Mouse (Mus musculus) spleen, adult 2 months (tissue): ENCODE measurements around the gene Slc17a9. TPM values are rescaled to one million over a fixed set of nuclear protein-coding genes. Genes with fewer than 3 reads are reported as not detected.
A peak's percentile ranks its signal among the peaks of the same experiment; 100 is the strongest.

Source experiments
- DNase-seq, 2 experiments: peaks; one replicate each; pipeline versions ENCODE4 v3.0.0 to v3.0.0-alpha.2; 2012 to 2021; ENCODE audit warnings: low spot score in 2 of 2, low read depth in 1 of 2
- H3K27ac ChIP-seq: fragments of 200-500 bp; 2 replicates; pipeline ENCODE4 v1.5.1; 2012; ENCODE audit warnings: low read length, inconsistent platforms; ENCODE audit not compliant: insufficient read depth
- H3K27me3 ChIP-seq: fragments of 200-500 bp; 2 replicates; pipeline ENCODE4 v1.6.1; 2012; ENCODE audit warnings: mild to moderate bottlenecking, moderate library complexity, low read length, inconsistent platforms; ENCODE audit not compliant: control insufficient read depth, insufficient read depth
- H3K36me3 ChIP-seq: fragments of 200-500 bp; 2 replicates; pipeline ENCODE4 v1.6.1; 2012; ENCODE audit warnings: mild to moderate bottlenecking, low read length, inconsistent platforms; ENCODE audit not compliant: control insufficient read depth, insufficient read depth
- H3K4me1 ChIP-seq: fragments of 200-500 bp; 2 replicates; pipeline ENCODE4 v1.6.1; 2011; ENCODE audit warnings: inconsistent platforms; ENCODE audit not compliant: control insufficient read depth, insufficient read depth, insufficient read length
- H3K4me3 ChIP-seq: fragments of 200-500 bp; 2 replicates; pipeline ENCODE4 v1.5.1; 2011; ENCODE audit warnings: mild to moderate bottlenecking, inconsistent platforms; ENCODE audit not compliant: insufficient read depth, insufficient read length; ENCODE audit errors: extremely low read depth
- CTCF ChIP-seq: fragments of 200-500 bp; IDR thresholded peaks from 2 replicates; pipeline ENCODE4 v1.5.1; 2011; ENCODE audit warnings: mild to moderate bottlenecking, inconsistent platforms; ENCODE audit not compliant: insufficient read depth, insufficient read length, insufficient replicate concordance; ENCODE audit errors: extremely low read depth
- POLR2A ChIP-seq: fragments of 200-500 bp; IDR thresholded peaks from 2 replicates; pipeline ENCODE4 v1.6.1; 2011; ENCODE audit warnings: low read depth, low read length, inconsistent platforms
- WGBS: fragments of 180-500 bp; shearing (Covaris S2); methylation state at CpG from one replicate; pipeline ENCODE4 v1.1.7; 2018; 5-methylcytosine and 5-hydroxymethylcytosine counted together
- polyA plus RNA-seq: library from polyadenylated mRNA; depleted of rRNA; stranded (reverse); fragments of >200 nt; gene quantifications from 2 replicates; pipeline ENCODE4 v1.2.3, GENCODE M21; 2012

Gene Slc17a9
- polyA plus RNA-seq, 1 experiment = 43.9 TPM

GRCm38 (mm10) chr2:180689841-180690240 lies 35.2 kb upstream of the Slc17a9 start:
- peaks cover 10% of the 10 kb centered on the region; the same call in 1 of the 2 replicates for H3K4me1 ChIP-seq
- DNase-seq = no peak
- TF ChIP-seq POLR2A (no peak), CTCF (no peak)
- H3K27ac ChIP-seq = no peak overlapping the region
- WGBS = 58% methylated on average over 5 of the region's 5 CpGs
- peaks cover 31% of the 10 kb centered on the region for H3K36me3 ChIP-seq
- no peaks in the 10 kb centered on the region for H3K27me3 ChIP-seq
- no peak overlapping the region for H3K4me3 ChIP-seq

GRCm38 (mm10) chr2:180692630-180693029 lies 32.4 kb upstream of the Slc17a9 start:
- H3K4me3 ChIP-seq = no peak overlapping the region
- peaks cover 20% of the 10 kb centered on the region for H3K36me3 ChIP-seq
- 5% methylated on average over 1 of the region's 1 CpGs for WGBS
- H3K27me3 ChIP-seq = no peaks in the 10 kb centered on the region
- H3K27ac ChIP-seq = no peak overlapping the region
- TF ChIP-seq POLR2A (no peak), CTCF (no peak)
- peaks cover 18% of the 10 kb centered on the region for H3K4me1 ChIP-seq
- no peak for DNase-seq

- Histone ChIP-seq H3K4me3 (no peak overlapping the region), H3K27ac (no peak overlapping the region), H3K4me1 (peaks cover 18% of the 10 kb centered on the region), H3K27me3 (no peaks in the 10 kb centered on the region), H3K36me3 (peaks cover 3% of the 10 kb centered on the region; the same call in 1 of the 2 replicates)
- no peak for DNase-seq
- WGBS = 20% methylated on average over 2 of the region's 2 CpGs
- TF ChIP-seq POLR2A (no peak), CTCF (no peak)
Measured at GRCm38 (mm10) chr2:180695176-180695575, 29.9 kb upstream of the Slc17a9 start.

GRCm38 (mm10) chr2:180700457-180700856 lies 24.6 kb upstream of the Slc17a9 start:
- no peak for TF ChIP-seq CTCF
- TF ChIP-seq POLR2A = no peak
- H3K4me1 ChIP-seq = peaks cover 28% of the 10 kb centered on the region
- no peak for DNase-seq
- H3K27me3 ChIP-seq = no peaks in the 10 kb centered on the region
- H3K27ac ChIP-seq = no peak overlapping the region
- H3K4me3 ChIP-seq = 0 out of 2 replicates have a peak overlapping the region, but pooled peaks have one; percentile 76
- no peaks in the 10 kb centered on the region for H3K36me3 ChIP-seq
- WGBS = 40% methylated on average over 5 of the region's 5 CpGs

- Histone ChIP-seq H3K27me3 (no peaks in the 10 kb centered on the region), H3K36me3 (no peaks in the 10 kb centered on the region), H3K4me3 (peak overlapping the region; percentile 76), H3K27ac (peak overlapping the region; percentile 90), H3K4me1 (peaks cover 21% of the 10 kb centered on the region)
- TF ChIP-seq CTCF (no peak), POLR2A (no peak)
- no peak for DNase-seq
- WGBS = under 1% methylated on average over 26 of the region's 26 CpGs
Measured at GRCm38 (mm10) chr2:180701053-180701766, 23.9 kb upstream of the Slc17a9 start.

GRCm38 (mm10) chr2:180701767-180702621 lies 23.1 kb upstream of the Slc17a9 start:
- Histone ChIP-seq H3K4me3 (peak overlapping the region; percentile 76), H3K4me1 (peaks cover 21% of the 10 kb centered on the region), H3K27me3 (no peaks in the 10 kb centered on the region), H3K36me3 (no peaks in the 10 kb centered on the region), H3K27ac (peak overlapping the region; percentile 90)
- WGBS = under 1% methylated on average over 66 of the region's 66 CpGs
- TF ChIP-seq POLR2A = no peak; the same call in 1 of the 2 replicates
- no peak for TF ChIP-seq CTCF
- peak; percentile 81 to 91 for DNase-seq
